Mouse (Mus musculus): ENCODE measurements around the gene Ctdspl. TPM values are rescaled to one million over a fixed set of nuclear protein-coding genes. Genes with fewer than 3 reads are reported as not detected.

Gene Ctdspl
- 7.9 and 8.6 TPM in 2 replicates for polyA plus RNA-seq (2015; fragmentation: Nextera tagmentation; extraction: Ambion mirVana)

GRCm38 (mm10) chr9:118926111-118926650 lies at the start of gene Ctdspl:
TSS of gene Ctdspl (plus strand) at chr9:118926453.
- H3K27me3 ChIP-seq (replicated peaks) = no peaks in the 10 kb centered on the region
- no peaks in the 10 kb centered on the region for H3K9me3 ChIP-seq (replicated peaks)
- peak within 1 kb of the TSS; percentile 74 for H3K4me3 ChIP-seq (replicated peaks)
- peak within 1 kb of the TSS; percentile 98 for H3K4me2 ChIP-seq
- under 1% methylated on average over 42 of the region's 73 CpGs for WGBS
- H3K4me1 ChIP-seq = peaks cover 48% of the 10 kb centered on the region
- no peaks in the 10 kb centered on the region; the same call in 1 of the 2 replicates for H3K36me3 ChIP-seq
- peak within 1 kb of the TSS; percentile 91 for H3K27ac ChIP-seq (replicated peaks)
- peak within 1 kb of the TSS; percentile 86 for H3K9ac ChIP-seq (replicated peaks)
- peak; percentile 67 for ATAC-seq (ENCODE audit: low FRiP score)

DNA sequence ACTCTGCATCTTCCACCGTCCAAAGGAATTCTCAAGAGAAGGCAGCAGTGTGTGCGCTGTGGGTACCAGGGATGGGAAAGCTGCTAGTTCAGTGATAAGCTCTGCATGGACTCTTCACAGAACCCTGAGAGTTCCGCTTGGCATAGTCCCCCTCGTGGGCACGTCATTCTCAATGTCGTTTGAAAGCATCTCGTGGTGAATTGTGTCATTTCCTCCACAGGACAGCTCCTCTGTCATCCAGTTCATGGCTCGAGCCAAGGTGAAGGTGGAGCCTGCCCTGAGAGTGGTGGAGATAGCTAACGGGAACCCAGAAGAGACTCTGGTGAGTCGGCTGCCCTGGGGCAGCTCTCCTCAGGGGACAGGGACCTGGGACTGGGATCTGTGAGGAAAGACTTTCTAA lies 49.4 kb upstream of the Ctdspl start:
- WGBS = 77% methylated on average over 10 of the region's 10 CpGs
- Histone ChIP-seq H3K9me3 (replicated peaks) (no peaks in the 10 kb centered on the region), H3K9ac (replicated peaks) (no peak overlapping the region), H3K27ac (replicated peaks) (no peak overlapping the region), H3K4me1 (0 out of 2 replicates have a peak, but pooled peaks cover 8% of the 10 kb centered on the region), H3K27me3 (replicated peaks) (no peaks in the 10 kb centered on the region; the same call in 1 of the 2 replicates), H3K4me2 (no peak overlapping the region), H3K36me3 (no peaks in the 10 kb centered on the region), H3K4me3 (replicated peaks) (no peak overlapping the region)
- no peak for ATAC-seq (ENCODE audit: low FRiP score)

GRCm38 (mm10) chr9:118877365-118878008 lies 48.8 kb upstream of the Ctdspl start:
- no peaks in the 10 kb centered on the region for H3K36me3 ChIP-seq
- H3K9me3 ChIP-seq (replicated peaks) = no peaks in the 10 kb centered on the region
- 87% methylated on average over 7 of the region's 7 CpGs for WGBS
- no peaks in the 10 kb centered on the region for H3K27me3 ChIP-seq (replicated peaks)
- no peak for ATAC-seq (ENCODE audit: low FRiP score)
- H3K9ac ChIP-seq (replicated peaks) = no peak overlapping the region
- H3K4me3 ChIP-seq (replicated peaks) = no peak overlapping the region
- no peak overlapping the region for H3K4me2 ChIP-seq
- H3K4me1 ChIP-seq = 0 out of 2 replicates have a peak, but pooled peaks cover 8% of the 10 kb centered on the region
- no peak overlapping the region for H3K27ac ChIP-seq (replicated peaks)

GRCm38 (mm10) chr9:118878596-118878995 lies 47.7 kb upstream of the Ctdspl start:
- no peak overlapping the region for H3K4me2 ChIP-seq
- no peak overlapping the region for H3K9ac ChIP-seq (replicated peaks)
- 0 out of 2 replicates have a peak, but pooled peaks cover 8% of the 10 kb centered on the region for H3K4me1 ChIP-seq
- no peaks in the 10 kb centered on the region for H3K36me3 ChIP-seq
- H3K9me3 ChIP-seq (replicated peaks) = no peaks in the 10 kb centered on the region
- H3K4me3 ChIP-seq (replicated peaks) = no peak overlapping the region
- no peaks in the 10 kb centered on the region for H3K27me3 ChIP-seq (replicated peaks)
- no peak overlapping the region for H3K27ac ChIP-seq (replicated peaks)
- WGBS = 94% methylated on average over 11 of the region's 11 CpGs
- no peak for ATAC-seq (ENCODE audit: low FRiP score)

- 79% methylated on average over 7 of the region's 7 CpGs for WGBS
- Histone ChIP-seq H3K4me3 (replicated peaks) (no peak overlapping the region), H3K27ac (replicated peaks) (no peak overlapping the region)
Observed at GRCm38 (mm10) chr9:118881281-118881945, 44.8 kb upstream of the Ctdspl start.

GRCm38 (mm10) chr9:118881946-118882284 lies 44.3 kb upstream of the Ctdspl start:
- no peak overlapping the region for H3K27ac ChIP-seq (replicated peaks)
- ATAC-seq (ENCODE audit: low FRiP score) = no peak
- 91% methylated on average over 6 of the region's 6 CpGs for WGBS
- H3K4me1 ChIP-seq = no peaks in the 10 kb centered on the region
- H3K4me3 ChIP-seq (replicated peaks) = no peak overlapping the region
- no peaks in the 10 kb centered on the region for H3K9me3 ChIP-seq (replicated peaks)
- no peak overlapping the region for H3K9ac ChIP-seq (replicated peaks)
- no peaks in the 10 kb centered on the region for H3K27me3 ChIP-seq (replicated peaks)
- H3K4me2 ChIP-seq = no peak overlapping the region
- no peaks in the 10 kb centered on the region for H3K36me3 ChIP-seq

More at GRCm38 (mm10) chr9:118881281-118881945, 44.8 kb upstream of the Ctdspl start:
- no peaks in the 10 kb centered on the region for H3K36me3 ChIP-seq
- no peaks in the 10 kb centered on the region for H3K27me3 ChIP-seq (replicated peaks)
- no peak overlapping the region for H3K9ac ChIP-seq (replicated peaks)
- 0 out of 2 replicates have a peak, but pooled peaks cover 2% of the 10 kb centered on the region for H3K4me1 ChIP-seq
- H3K9me3 ChIP-seq (replicated peaks) = no peaks in the 10 kb centered on the region
- no peak overlapping the region for H3K4me2 ChIP-seq
- no peak for ATAC-seq (ENCODE audit: low FRiP score)

DNA sequence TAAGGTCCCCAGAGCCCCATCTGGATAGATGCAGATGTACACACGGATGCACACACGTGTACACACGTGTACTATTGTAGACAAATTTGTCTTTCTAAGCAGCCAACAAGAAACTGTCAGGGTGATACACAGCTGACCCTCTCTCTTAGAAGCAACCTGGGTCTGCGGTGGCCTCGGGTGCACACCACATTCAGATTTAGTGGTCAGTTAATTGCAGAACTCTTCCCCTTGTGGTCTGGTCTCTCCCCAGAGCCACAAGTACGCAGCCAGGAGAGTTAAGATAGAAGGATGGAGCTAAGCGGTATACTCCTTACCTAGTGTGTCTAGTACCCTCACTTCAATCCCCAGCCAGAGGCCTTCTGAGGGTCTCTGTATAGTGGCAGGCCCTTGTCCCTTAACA lies 43.1 kb upstream of the Ctdspl start:
- no peak overlapping the region for H3K4me3 ChIP-seq (replicated peaks)
- no peak overlapping the region for H3K9ac ChIP-seq (replicated peaks)
- H3K4me1 ChIP-seq = no peaks in the 10 kb centered on the region
- no peaks in the 10 kb centered on the region for H3K9me3 ChIP-seq (replicated peaks)
- H3K36me3 ChIP-seq = no peaks in the 10 kb centered on the region
- no peaks in the 10 kb centered on the region for H3K27me3 ChIP-seq (replicated peaks)
- no peak overlapping the region for H3K27ac ChIP-seq (replicated peaks)
- WGBS = 95% methylated on average over 7 of the region's 7 CpGs
- no peak for ATAC-seq (ENCODE audit: low FRiP score)
- no peak overlapping the region for H3K4me2 ChIP-seq

GRCm38 (mm10) chr9:118885785-118886184 lies 40.5 kb upstream of the Ctdspl start:
- 80% methylated on average over 6 of the region's 6 CpGs for WGBS
- H3K4me1 ChIP-seq = 0 out of 2 replicates have a peak, but pooled peaks cover 2% of the 10 kb centered on the region
- no peak for ATAC-seq (ENCODE audit: low FRiP score)

DNA sequence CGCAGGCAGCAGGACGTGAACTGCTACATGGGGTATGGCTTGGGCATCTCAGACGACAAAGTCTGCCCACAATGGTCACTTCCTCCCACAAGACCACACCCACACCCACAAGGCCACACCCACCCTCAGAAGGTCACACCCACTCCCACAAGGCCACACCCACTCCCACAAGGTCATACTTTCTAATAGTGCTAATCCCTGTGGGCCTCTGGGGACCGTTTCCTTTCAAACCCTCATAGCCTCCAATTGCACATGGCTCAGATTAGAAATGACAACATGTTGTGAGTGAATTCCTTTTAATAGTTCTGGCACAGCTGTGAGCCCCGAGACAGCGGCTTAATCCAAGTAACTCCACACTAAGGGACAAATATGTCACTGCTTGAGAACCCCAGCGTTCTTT lies 39.1 kb upstream of the Ctdspl start:
- no peak for ATAC-seq (ENCODE audit: low FRiP score)
- Histone ChIP-seq H3K27ac (replicated peaks) (no peak overlapping the region), H3K9me3 (replicated peaks) (no peaks in the 10 kb centered on the region), H3K4me1 (peaks cover 8% of the 10 kb centered on the region; the same call in 1 of the 2 replicates), H3K9ac (replicated peaks) (no peak overlapping the region), H3K27me3 (replicated peaks) (no peaks in the 10 kb centered on the region), H3K4me3 (replicated peaks) (no peak overlapping the region), H3K36me3 (no peaks in the 10 kb centered on the region), H3K4me2 (no peak overlapping the region)
- WGBS = 87% methylated on average over 7 of the region's 7 CpGs

More at GRCm38 (mm10) chr9:118885785-118886184, 40.5 kb upstream of the Ctdspl start:
- no peak overlapping the region for H3K9ac ChIP-seq (replicated peaks)
- no peak overlapping the region for H3K4me3 ChIP-seq (replicated peaks)
- H3K4me2 ChIP-seq = no peak overlapping the region
- H3K27me3 ChIP-seq (replicated peaks) = no peaks in the 10 kb centered on the region
- no peaks in the 10 kb centered on the region for H3K36me3 ChIP-seq
- H3K27ac ChIP-seq (replicated peaks) = no peak overlapping the region
- H3K9me3 ChIP-seq (replicated peaks) = no peaks in the 10 kb centered on the region

DNA sequence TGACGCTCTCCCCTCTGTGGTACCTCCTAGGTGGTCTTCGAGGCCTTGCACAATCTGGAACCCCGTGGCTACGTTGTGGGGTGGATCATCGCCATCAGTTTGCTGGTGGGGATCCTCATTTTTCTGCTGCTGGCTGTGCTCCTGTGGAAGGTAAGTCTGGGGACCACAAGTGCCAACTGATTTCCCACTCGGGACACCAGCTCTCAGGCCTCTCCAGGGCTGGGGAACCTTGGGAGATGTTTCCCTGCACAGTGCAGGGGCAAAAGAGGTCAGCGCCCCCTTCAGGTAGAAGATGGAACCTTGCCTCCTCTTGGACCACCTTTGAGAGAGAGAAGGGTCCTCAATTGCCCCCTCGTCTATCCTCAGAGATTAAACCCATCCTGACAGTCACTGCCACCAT lies 38.5 kb upstream of the Ctdspl start:
- Histone ChIP-seq H3K4me1 (peaks cover 8% of the 10 kb centered on the region; the same call in 1 of the 2 replicates), H3K4me3 (replicated peaks) (no peak overlapping the region), H3K9ac (replicated peaks) (no peak overlapping the region), H3K27me3 (replicated peaks) (no peaks in the 10 kb centered on the region), H3K4me2 (no peak overlapping the region), H3K9me3 (replicated peaks) (no peaks in the 10 kb centered on the region), H3K36me3 (no peaks in the 10 kb centered on the region), H3K27ac (replicated peaks) (no peak overlapping the region)
- WGBS = 90% methylated on average over 8 of the region's 8 CpGs
- ATAC-seq (ENCODE audit: low FRiP score) = no peak

- 85% methylated on average over 4 of the region's 4 CpGs for WGBS
- Histone ChIP-seq H3K4me3 (replicated peaks) (no peak overlapping the region), H3K9ac (replicated peaks) (no peak overlapping the region), H3K9me3 (replicated peaks) (no peaks in the 10 kb centered on the region), H3K27ac (replicated peaks) (no peak overlapping the region), H3K4me2 (no peak overlapping the region), H3K27me3 (replicated peaks) (no peaks in the 10 kb centered on the region), H3K36me3 (no peaks in the 10 kb centered on the region), H3K4me1 (peaks cover 8% of the 10 kb centered on the region; the same call in 1 of the 2 replicates)
- no peak for ATAC-seq (ENCODE audit: low FRiP score)
Observed at GRCm38 (mm10) chr9:118890149-118890548, 36.1 kb upstream of the Ctdspl start.

DNA sequence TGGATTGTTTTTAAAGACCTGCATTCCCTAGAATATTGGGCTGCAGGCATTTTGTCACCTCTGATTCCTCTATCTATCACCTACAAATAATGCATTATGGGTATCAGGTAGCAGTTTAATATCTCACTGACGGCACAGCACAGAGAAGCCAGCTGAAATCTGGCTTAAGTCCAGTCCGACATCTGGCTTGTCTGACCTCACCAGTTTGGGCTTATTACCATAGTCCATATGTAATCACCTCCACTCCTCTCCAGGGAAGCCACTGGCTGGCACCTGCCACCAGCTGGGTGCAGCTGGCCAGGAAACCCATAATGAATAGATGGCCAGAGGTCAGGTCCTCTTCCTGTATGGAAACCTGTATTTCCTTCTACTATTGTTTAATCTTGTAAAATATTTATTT lies 35.6 kb upstream of the Ctdspl start:
- WGBS = 60% methylated on average over 2 of the region's 2 CpGs
- H3K27me3 ChIP-seq (replicated peaks) = no peaks in the 10 kb centered on the region

More for the DNA sequence above, 35.6 kb upstream of the Ctdspl start:
- Histone ChIP-seq H3K9ac (replicated peaks) (no peak overlapping the region), H3K36me3 (no peaks in the 10 kb centered on the region), H3K4me2 (no peak overlapping the region), H3K4me1 (peaks cover 8% of the 10 kb centered on the region; the same call in 1 of the 2 replicates), H3K4me3 (replicated peaks) (no peak overlapping the region), H3K27ac (replicated peaks) (no peak overlapping the region), H3K9me3 (replicated peaks) (no peaks in the 10 kb centered on the region)
- no peak for ATAC-seq (ENCODE audit: low FRiP score)

Data from neural tube, embryonic 15.5 days (tissue).